Mouse (Mus musculus) adrenal gland, postnatal 36 days (tissue): ENCODE measurements around the gene Lasp1. TPM values are rescaled to one million over a fixed set of nuclear protein-coding genes. Genes with fewer than 3 reads are reported as not detected.
"Not testable (repeated sequence)": the region's sequence is repeated elsewhere in the genome, so short reads cannot be mapped to it uniquely, and the experiment has no call there.

Experiments used
- DNase-seq, 2 experiments: peaks; one replicate each; pipeline ENCODE4 v3.0.0; 2021; ENCODE audit warnings: mixed read lengths in 1 of 2
- long read RNA-seq, 2 experiments: library from polyadenylated mRNA; stranded (forward); transcript quantifications; one replicate each; pipeline ENCODE4 v2.0.0; 2021; ENCODE audit warnings: borderline sequencing depth in 2 of 2
- total RNA-seq, 2 experiments: library from RNA; stranded (reverse); gene quantifications; 2 replicates each; pipeline ENCODE4 v1.2.3; 2021

Lasp1 gene
- 100 to 1,000 TPM; 103 to 128 TPM for total RNA-seq
- long read RNA-seq, experiment 1, transcript Lasp1-201 (7 exons, 3,540 nt): major isoform, 41 of 107 reads
- long read RNA-seq, experiment 1, partial matches to known transcripts: 2 of 107 reads
- long read RNA-seq, experiment 1, other reads (novel, unspliced or antisense): 61 of 107 reads
- long read RNA-seq, experiment 2, transcript Lasp1-201 (7 exons, 3,540 nt): major isoform, 31 of 40 reads
- long read RNA-seq, experiment 2, partial matches to known transcripts: 1 of 40 reads
- long read RNA-seq, experiment 2, other reads (novel, unspliced or antisense): 8 of 40 reads

DNA sequence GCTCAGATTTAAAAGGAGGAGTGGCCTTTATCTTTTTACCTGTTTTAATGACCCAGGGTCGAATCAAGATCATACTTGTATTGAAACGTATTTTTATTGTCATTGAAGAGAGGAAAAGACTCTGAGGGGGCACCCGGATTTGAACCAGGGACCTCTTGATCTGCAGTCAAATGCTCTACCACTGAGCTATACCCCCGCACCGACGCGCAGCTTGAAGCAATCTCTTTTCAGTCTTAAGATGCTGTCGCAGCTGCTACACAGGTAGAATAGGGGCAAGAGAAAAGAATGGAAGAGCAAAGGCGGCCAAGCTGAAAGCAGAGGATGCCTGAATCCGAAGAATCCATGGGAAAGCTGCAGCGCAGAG lies at the start of gene Lasp1:
Gene Lasp1 (plus strand): TSS at position 219 of the 364 bp plus-strand sequence.
- peak; percentile 91 to 92 for DNase-seq

DNA sequence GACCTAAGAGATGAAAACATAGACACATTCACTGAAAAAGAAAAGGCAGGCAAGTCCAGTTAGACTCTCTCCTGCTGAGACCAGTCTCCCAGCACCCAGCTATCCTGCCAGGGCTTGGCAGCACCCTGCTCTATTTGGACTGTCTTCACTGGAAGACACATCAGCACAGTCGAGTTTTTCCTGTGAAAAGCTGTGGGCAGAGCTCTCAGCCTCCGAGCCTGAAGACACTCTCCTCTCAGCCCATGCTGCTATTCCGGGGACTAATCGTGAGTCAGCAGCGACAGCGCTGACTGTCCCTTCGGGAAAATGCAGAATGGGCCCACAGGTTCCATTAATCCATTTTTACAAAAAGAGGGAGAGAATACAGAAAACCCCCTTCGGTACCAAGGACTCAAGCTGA lies 45.5 kb upstream of the Lasp1 start:
- no peak for DNase-seq

DNA sequence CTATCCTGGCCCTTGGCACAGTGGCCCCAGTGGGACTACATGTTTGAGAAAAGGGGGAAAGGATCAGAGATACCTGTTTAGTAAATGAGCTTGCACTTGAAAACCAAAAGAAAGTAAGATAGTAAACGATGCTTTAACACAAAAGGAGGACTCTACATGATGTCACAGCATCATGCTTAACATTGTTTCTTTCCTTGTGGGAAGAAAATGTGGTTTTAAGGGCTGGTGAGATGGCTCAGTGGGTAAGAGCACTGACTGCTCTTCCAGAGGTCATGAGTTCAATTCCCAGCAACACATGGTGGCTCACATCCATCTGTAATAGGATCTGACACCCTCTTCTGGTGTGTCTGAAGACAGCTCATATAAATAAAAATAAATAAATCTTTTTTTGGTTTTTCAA lies 40.7 kb upstream of the Lasp1 start:
- no peak for DNase-seq

DNA sequence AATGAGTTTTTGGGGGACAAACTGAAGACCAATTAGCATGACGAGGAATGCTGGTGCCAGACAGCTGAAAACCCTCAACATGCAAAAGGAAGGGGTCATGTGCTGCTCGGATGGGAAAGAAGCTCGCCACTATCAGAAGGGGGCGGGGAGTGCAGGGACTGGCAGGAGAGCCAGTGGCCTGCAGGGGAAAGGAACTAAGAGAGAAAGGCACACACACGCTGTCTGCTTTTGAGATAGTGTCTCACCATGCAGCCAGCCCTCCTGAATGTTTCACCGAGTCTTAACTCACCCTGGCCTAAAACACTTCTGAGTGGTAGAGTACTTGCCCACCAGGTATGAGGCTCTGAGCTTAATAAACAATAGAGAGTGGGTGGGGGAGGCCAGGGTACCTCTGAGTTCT lies 39.9 kb upstream of the Lasp1 start:
- DNase-seq: no peak

DNA sequence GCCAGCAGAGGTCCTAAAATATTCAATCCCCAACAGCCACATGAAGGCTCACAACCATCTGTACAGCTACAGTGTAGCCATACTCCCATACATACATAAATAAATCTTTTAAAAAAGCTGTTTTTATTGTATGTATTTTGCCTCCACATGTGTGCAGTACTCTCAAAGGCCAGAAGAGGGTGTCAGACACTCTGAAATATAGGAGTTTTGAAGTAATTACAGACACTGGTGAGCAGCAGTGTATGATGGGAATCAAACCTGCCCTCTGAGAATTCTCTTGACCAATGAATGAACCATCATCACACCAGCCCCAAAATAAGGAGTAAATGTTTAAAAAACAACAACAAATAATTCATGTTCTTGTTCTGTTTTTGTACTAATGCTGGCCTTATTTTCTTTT lies 37.2 kb upstream of the Lasp1 start:
- DNase-seq: no peak

DNA sequence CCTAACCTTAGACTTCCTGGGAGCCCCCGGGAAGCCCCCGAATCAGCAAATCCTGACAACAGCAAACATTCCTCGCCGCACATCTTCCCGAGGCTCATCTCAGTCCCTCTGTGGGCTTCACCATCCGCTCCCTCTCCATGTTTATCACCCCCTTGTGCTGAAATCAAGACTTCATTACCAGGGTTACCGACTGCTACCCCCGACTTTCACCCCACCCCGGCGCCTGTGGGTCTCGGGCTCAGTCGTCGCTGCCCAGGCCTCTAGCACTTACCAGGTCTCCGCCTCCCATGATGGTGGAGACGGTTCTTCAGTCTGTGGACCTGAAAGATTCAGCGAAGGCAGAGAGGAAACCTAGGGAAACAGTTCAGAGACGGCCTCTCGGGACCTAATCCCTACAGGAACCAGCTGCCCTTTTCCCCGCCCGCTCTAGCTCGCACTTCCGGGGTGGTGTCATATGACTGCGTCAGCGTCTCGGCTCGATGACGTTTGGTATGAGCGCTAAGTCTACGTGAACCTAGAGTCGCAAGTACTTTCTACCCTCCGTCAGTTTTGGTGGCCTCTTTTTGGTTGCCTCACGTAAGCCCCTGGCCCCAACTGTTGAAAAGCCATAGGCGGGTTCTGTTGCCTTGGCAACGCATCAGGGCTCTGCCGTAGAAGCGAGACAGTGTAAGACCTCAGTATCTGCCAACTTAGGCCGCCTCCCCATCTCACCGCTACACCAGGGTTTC lies 32.5 kb upstream of the Lasp1 start, which contains the start of gene Cwc25:
Gene Cwc25 (minus strand): TSS at position 403 of the 728 bp plus-strand sequence.
- peak; percentile 95 to 96 for DNase-seq

DNA sequence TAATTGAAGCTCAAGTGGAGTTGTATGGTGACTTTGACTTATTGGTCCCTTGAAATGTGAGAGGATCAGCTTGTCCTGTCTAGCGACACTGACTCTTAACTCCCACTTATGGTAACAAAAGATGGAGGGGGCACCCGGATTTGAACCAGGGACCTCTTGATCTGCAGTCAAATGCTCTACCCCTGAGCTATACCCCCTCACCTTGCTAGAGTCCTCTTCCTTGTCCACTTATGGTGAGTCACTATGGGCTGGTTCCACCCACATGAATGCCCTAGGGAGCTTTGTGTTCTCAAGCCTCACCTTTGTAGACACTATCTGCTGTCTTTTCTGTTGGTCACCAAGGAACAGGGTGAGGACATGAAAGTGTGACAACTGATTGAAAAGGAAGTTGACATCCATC lies 29.1 kb upstream of the Lasp1 start:
- peak in 1 of 2 experiments; percentile 15 for DNase-seq

DNA sequence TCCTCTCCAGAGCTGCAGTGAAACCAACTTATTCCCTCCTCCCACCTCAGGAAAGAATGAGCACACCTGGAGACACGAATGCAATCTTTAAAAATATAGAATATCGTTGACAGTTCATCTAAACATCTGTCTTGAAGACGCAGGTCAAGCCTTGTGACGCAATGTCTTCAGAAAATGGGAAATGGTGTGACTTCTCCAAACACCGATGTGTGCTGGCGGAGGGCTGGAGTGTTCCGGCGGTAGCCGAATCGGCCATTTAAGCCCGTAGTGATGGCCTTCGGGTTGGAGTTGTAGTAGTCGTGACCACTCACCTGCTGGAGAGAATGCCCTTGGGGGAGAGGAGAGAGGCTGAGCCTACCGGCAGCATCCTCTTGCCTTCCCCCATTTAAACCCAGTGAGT lies 27.4 kb upstream of the Lasp1 start:
- no peak for DNase-seq

DNA sequence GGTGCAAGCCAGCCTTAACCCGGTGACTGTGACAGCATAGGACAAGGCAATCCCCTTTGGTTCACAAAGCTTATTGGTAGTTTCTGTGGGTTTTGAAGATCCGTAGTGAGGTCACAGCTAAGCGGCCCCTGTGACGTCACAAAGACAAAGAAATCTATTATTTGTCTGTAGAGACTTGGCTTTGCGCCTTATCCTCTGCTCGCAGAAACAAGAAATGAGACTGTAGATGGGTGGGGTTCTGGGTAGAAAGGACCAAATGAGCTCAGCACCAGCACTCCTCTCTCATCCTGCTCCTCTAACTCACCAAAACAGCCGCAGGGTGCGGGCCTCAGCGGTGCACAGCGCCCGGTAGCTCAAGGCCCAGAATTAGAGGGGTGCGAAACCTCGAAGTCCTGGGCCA lies 23.6 kb upstream of the Lasp1 start:
- DNase-seq: no peak

DNA sequence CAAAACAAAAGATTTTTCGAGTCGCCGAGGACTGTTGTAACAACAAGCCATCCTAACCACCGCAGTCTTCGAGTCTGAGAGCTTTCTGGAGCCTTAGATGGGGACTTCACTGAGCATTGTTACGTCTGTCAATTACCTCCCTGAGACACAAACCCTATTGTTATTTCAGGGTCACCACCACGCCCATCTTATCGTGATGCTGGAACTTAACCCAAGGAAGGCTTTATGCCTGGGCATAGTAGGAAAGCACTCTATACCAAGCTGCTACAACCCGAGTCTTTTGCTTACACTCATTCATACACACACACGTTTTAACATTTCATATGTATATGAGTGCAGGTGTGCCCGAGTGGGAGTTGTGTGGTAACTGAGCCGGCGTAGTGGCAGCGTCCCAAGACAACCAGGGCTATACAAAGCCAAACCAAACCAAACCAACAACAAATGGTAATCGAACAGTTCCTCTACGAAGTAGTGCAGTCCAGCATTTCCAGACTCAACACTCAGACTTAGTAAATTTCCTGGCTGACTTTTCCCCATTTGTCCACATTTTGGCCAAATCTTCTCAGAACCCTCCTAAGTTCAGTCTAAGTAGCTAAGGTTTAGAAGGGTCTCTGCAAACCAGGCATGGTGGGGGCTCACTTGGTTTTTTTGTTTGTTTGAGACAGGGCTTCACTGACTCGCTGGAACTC lies 22.8 kb upstream of the Lasp1 start, which contains the start of gene 1700001P01Rik:
Gene 1700001P01Rik (minus strand): TSS at position 111 of the 689 bp plus-strand sequence.
- DNase-seq: no peak

DNA sequence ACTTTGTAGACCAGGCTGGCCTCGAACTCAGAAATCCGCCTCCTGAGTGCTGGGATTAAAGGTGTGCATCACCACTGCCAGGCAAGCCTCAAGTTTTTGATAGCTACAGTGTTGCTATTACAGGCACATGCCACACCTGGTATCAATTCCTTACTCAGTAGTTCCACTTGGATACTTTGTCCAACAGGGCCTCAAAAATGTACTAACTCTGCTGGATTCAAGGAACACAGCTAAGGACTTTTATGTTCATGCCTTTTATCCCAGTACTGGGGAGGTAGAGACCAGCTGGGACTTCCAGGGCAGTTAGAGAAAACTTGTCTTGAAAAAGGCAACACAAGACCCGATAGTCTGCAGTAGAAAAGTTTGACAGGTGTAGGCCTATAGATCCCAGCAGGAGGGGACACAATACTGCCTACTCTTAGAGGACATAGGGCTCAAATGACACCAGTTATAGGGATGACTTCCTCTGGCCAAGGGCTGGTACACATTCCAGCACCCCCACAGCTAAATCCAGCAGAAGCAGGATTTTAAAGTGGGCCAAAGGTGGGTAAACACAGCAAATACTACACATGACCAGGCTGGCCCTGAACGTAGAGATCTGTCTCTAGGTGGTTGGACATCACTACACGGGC lies 22.2 kb upstream of the Lasp1 start:
- DNase-seq: no peak

DNA sequence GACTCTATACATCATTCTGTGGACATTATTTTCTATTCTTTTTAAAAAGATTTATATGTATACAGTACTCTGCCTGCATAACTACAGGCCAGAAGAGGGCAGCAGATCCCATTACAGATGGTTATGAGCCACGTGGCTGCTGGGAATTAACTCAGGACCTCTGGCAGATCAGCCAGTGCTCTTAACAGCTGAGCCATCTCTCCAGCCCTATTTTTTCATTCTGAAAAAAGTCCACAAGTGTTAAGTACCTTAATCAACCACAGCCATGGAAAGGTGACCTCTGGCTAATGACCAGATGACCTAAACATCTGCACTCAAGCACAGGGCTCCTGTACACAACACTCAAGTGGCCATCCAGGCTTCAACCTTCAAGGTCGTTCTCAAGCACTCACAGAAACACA lies 21.7 kb upstream of the Lasp1 start:
- DNase-seq: peak; percentile 16 to 32

DNA sequence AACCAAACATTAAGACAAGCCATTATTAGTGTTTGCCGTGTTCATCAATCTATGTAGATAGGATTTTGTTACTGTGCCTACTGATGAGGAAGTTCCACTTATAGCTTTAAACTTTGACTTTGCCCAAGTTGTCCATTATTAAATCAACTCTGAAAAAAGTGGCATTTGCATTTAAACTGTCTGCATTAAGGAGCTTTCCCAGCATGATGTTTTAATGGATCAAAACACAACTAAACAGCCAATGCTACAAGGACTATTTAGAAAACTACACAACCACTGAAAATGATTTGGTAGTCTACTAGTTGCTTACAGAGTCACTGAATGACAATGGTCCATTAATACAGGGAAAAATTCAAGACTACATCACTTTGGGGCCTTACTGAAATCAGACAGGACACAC lies 19.9 kb upstream of the Lasp1 start:
- DNase-seq: no peak

DNA sequence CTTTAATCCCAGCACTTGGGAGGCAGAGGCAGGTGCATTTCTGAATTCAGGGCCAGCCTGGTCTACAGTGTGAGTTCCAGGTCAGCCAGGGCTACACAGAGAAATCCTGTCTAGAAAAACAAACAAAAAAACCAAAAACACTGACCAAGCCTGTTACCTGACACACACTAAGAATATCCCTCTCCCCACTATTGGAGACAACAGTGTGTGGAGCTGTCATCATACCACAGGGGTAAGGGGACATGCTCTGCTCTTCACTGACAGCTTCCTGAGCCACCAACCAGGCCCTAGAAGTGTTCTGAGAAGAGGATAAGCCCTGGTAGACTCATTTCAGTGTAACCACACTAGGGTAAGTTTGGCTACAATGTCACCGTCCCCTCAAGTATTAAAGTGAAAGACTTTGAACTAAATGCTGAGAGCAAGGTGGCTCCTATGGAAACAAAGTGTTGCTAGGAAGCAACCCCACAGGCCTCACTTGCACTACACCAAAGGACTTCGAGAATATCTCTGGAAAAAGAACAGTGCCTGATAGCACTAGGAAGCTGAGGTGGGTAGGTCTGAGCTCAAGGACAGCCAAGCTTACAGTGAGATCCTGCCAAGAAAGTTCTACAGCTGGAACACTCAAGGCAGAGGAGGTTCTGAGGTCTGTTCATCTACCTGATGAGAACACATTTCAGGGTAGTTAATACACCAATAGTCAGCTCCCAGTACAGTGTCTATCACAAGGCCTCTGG lies 18.7 kb upstream of the Lasp1 start:
- DNase-seq: no peak

DNA sequence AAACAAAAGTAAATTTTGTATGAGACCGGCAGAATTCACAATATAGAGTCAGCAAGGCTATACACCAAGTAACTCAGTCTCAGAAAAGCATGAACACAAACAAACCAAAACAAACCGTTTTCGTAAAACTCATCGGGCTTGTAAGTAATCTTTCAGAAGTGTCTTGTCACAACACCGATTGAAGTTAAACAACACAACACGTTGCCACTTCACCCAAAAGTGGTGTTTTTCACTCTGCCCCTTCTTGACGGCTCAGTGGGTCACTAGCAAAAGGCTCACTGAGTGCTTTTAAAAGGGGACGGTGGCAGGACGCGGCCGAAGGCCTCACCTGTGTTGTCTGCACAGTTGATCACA lies 17.3 kb upstream of the Lasp1 start:
- DNase-seq: no peak

DNA sequence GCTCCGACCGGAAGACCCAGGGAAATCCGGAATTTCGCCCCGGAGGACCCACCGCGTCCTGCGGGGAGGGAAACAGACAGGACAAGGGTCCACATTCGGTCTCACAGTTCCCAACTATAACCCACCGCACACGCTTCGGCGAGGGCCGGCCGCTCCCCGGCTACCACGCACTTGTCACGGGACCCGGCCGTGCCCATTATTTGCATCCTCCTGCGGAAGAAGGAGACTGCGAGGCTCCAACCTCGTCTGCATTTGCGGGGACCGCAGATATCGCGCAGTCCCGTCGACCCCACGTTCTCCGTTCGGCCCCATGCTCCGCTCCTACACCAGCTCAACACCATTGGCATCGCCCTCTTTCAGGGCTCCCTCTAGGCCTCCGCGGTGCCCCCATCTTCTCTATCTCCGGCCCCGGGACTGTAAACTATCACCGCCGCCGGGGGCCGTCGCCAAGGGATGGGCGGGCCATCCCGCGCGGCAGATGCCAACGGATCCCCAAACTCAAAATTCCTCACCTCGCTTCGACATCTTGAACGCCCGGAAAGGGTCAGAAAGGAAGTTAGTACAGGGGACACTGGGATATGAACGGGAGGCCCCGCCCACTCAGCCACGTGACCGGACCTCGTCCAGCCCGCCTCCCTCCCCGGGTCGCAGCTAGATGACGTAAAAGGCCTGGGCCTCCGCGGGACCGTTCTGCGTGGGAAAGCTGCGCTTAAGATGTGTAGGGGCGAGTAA lies 16.8 kb upstream of the Lasp1 start, which contains the start of gene Rpl23:
Gene Rpl23 (minus strand): TSS at position 606 of the 732 bp plus-strand sequence.
- DNase-seq: peak; percentile 99 to 100

DNA sequence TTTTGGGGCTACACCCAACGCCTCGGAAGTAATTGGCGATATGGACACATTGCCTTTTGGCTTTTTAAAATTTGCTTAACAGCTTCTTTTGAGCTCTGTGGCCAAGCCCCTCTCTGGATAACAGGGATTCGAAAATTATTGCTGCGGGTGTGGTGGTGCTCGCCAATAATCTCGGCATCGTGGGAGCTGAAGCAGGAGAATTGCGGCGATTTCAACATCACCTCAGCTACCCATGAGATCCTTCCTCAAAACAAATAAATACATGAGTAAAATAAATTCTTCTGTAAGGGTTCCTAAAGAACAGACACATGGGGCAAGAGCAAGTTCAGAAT lies 16.3 kb upstream of the Lasp1 start:
- no peak for DNase-seq

DNA sequence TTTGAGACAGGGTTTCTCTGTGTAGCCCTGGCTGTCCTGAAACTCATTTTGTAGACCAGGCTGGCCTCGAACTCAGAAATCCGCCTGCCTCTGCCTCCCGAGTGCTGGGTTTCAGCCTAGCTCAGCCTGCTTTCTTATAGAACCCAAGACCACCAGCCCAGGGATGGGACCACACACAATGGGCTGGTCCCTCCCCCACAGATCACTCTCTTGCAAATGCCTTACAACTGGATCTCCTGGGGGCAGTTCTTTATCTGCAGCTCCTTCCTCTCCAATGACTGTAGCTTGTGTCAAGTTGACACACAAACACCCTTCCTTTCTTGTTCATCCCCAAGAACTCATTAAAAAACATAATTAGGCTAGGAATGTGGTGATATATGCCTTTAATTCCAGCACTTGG lies 10.8 kb upstream of the Lasp1 start:
- DNase-seq: no peak

DNA sequence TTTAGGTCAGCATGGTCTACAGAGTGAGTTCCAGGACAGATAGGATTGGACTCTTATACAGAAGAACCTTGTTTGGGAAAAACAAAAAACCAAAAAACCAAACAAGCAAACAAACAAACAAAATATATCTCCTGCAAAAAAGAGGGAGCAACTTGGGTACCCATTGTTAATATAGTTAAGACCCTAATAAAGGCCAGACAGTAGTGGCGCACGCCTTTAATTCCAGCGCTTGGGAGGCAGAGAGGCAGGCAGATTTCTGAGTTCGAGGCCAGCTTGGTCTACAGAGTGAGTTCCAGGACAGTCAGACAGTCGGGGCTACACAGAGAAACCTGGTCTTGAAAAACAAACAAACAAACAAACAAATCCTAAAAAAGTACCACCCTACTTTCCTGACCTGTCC lies 9.1 kb upstream of the Lasp1 start:
- no peak for DNase-seq

DNA sequence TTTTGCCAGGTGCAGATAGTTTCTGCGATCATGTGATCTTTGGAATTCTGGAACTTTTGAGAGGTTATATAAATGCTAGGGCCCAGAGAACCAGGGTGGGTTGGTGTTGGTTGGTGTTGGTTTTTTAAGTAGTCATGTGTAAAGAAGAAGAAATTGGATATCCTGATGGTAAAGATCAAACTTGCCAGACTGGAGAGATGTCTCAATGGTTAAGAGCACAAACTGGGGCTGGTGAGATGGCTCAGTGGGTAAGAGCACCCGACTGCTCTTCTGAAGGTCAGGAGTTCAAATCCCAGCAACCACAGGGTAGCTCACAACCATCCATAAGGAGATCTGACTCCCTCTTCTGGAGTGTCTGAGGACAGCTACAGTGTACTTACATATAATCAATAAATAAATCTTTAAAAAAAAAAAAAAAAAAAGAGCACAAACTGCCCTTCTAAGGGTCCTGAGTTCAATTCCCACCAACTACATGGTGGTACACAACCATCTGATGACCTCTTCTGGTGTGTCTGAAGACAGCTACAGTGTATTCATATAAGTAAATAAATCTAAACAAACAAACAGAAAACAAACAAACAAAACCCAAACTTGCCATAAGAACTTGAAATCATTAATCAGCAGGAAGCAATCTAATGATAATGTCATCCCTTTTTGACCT lies 7.9 kb upstream of the Lasp1 start:
- DNase-seq: not testable (repeated sequence)

DNA sequence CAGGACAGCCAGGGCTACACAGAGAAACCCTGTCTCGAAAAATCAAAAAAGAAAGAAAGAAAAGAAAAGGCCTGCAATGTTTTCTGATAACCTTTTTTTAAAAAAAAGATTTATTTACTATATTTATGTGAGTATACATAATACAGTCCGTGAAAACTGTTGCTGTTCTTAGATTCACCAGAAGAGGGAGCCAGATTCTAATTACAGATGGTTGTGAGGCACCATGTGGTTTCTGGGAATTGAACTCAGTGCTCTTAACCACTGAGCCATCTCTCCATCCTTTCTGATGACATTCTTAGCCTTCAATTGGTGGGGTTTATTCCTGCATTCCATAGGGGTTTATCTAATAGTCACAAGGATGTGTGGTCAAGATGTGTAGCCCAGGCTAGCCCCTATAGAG lies 5.6 kb upstream of the Lasp1 start:
- peak in 1 of 2 experiments; percentile 65 for DNase-seq
